Mouse (Mus musculus) adrenal gland, adult 18-20 months (tissue): ENCODE data around the gene Scd3. TPM values are rescaled to one million over a fixed set of nuclear protein-coding genes. Genes with fewer than 3 reads are reported as not detected.
"Not testable (repeated sequence)": the region's sequence is repeated elsewhere in the genome, so short reads cannot be mapped to it uniquely, and the experiment has no call there.

ENCODE experiments used
- DNase-seq, 2 experiments: peaks; one replicate each; pipeline ENCODE4 v3.0.0; 2021 to 2022; ENCODE audit warnings: low spot score in 2 of 2
- total RNA-seq, 2 experiments: library from RNA; stranded (reverse); gene quantifications; 1 replicate in 1 of 2; 2 replicates in 1 of 2; pipeline ENCODE4 v1.2.3; 2021

Scd3 gene
- total RNA-seq, 2 experiments from 2014 or later, result 0.22 TPM; not detected in 1

DNA sequence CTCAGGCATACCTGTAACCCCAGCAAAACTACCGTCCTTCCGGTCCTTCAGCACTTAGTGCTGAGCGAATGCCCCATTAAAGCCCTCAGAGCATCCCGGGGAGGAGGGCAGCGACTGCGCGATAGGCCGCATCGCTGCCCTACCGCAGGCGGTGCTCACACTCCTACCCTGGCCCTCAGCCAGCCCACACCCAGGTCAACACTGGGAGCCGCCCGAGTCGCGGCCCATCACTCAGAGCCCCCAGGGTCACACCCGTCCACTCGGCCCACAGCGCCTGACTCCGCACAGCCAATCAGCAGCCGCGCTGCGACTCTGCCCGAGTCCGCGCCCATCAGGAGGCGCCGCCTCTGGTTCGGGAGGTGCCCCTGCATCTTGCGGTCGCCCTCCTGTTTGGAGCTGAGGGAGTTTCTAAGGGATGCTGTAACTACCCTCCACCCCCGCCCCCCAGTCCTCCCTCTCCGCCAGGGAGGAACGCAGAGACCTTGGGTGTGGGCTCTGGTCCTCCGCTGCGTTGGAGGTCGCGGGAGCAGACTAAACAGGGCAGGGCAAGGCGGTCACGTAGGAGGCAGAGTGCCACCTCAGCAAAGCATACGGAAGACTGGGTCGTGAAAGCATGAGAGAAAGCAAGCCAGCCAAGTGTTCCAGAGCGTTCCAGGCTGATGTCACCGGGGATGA lies 63.9 kb downstream of the Scd3 start:
- DNase-seq, result peak; percentile 80 to 82

DNA sequence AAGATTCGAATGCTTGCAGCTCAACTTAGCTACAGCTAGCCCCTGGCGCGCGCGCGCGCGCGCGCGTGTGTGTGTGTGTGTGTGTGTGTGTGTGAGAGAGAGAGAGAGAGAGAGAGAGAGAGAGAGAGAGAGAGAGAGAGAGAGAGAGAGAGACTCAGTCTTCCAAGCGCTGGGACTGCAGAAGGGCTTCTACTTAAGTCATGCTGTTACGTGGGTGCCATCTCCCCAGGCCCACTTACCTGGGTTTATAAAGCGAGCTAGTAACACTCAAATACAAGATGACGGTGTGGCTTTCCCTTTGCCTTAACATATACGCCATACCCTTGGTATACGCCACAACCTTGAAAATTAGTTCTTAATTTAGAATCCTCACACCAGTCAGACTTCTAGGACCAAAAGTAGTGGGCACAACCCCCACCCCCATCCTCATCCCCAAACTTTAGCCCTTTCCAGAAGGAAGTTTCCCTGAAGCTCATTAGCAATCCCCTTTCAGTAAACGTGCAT lies 64.5 kb downstream of the Scd3 start:
- DNase-seq, result no peak

- DNase-seq, result no peak
These were observed 70.6 kb downstream of the Scd3 start for GRCm38 (mm10) chr19:44273711-44274110.

- no peak for DNase-seq
These were observed 71.4 kb downstream of the Scd3 start for GRCm38 (mm10) chr19:44274452-44274851.

- DNase-seq, result no peak
These were observed 72.3 kb downstream of the Scd3 start for GRCm38 (mm10) chr19:44275418-44275817.

DNA sequence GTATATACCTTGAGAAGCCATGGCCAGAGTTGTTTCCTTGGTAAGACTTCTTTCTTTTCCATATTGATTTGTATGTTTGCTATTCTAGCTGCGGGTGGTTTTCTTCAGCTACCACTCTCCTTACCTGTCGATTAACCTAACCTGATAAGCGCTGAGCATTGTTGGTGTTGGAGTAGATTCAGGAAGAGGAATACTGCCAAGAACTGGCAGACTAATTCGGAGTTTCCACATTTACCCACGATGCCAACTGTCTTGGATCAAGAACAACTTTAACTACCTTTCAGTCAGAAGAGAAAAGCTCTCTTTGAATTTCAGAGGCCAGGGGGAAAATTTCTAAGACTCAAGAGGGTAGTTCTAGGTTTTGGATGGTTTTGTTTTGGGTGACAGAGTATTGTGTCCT lies 73.8 kb downstream of the Scd3 start:
- no peak for DNase-seq

DNA sequence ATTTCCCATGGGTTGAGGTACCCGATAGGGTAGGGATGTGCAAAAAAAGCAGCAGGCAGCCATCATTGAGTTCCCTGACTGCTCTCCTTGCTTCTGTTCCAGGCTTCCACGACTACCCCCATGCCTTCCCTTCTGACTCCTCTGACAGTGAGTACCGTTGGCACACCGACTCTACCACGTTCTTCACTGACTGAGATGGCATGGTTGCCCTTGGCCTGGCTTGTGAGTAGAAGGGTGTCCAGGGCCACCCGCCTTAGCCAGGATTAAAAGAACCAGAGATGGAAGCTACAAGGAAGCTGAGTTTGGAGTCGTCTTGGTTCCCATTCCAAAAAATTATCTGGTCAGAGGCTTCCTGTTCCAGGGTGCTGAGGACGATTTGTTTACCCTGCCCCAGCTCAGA lies 74.9 kb downstream of the Scd3 start:
- DNase-seq, result no peak

DNA sequence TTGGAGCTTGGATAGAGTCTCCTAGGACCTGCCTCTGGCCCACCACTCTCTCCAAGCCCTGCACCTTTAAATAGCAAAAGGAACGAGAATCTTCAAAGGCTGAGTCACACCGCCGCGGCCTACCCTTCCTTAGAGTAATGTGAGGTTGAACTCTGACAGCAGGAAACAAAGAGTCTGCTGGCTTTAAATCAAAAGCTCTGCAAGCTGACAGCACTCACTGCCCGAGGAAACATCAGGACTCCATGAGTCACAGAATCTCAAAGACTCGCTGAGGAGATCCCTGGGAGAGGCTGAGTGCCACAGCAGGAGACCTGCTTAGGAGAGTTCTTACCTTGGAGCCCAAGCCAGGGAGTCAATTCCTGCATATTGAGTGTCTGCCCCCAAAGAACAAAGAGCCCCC lies 77.7 kb downstream of the Scd3 start:
- DNase-seq, result no peak

GRCm38 (mm10) chr19:44281825-44282447 lies 78.9 kb downstream of the Scd3 start:
- not testable (repeated sequence) for DNase-seq

DNA sequence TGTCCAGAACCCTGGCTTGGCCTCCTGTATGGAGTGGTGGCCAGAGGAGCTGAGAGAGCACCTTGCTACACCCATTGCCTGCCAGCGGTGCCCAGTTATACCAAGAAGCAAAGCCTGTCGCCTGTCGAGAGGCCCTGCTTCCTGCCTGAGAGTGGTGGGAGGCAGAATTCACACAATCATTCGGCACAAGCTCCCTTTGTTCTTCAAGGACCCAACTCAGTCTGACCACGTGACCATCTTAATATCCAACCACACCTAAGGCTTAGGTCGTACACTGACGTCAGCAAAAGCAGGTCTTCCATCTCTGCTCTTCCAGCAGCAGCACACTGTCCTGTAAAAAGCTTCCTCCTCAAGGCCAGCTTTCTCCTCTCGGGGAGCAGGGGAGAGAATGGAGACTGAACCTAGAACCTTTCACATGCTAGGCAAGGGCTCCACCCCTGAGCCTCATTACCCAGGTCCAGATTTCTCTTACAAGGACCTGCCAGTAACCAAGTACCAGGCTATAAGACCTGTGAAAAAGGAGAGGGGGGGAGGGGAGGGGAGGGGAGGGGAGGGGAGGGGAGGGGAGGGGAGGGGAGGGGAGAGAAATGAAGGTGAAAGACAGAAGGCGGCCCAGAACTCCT lies 79.6 kb downstream of the Scd3 start:
- DNase-seq, result no peak

DNA sequence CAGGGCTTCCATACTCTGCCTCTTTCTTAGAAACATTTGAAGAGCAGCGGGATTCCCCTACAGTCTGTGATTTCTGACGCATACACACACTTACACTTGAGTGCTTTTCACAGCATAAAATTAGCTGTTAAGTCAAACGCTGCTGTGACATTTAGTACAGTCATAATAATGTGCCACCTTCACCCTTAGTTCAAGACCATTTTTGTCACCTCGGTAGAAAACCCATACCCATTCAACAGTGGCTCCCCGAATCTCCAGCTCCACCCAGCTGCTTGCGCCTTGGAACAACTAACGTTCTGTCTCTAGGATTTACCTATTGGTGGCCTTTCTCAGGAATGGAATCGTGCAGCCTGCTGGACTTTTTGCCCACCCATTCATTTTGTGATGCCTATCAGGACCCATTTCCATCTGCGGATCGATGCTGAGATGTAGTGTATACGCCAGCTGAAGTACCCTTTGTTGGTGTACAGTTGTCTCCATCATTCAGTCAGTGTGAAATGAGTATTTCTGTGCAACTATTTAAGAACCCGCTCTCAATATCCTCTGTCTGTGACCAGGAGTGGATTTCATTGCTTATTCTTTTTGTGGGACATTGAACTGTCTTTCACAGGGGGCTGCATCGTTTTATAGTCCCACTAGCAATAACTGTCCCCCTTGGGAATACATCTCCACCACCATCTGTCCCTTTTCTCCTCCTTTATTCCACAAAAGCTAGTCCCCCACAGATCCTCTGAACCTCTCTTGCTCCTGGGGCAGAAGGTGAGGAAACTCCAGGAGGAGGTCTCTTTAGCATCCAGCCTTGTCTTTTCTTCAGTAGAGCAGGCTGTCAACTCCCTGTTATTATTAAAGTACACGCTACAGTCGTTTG lies 80.3 kb downstream of the Scd3 start:
- no peak for DNase-seq

GRCm38 (mm10) chr19:44284025-44284695 lies 81.1 kb downstream of the Scd3 start:
- DNase-seq, result peak; percentile 74 to 80

- DNase-seq, result no peak
These were observed 81.7 kb downstream of the Scd3 start for GRCm38 (mm10) chr19:44284723-44285122.

- DNase-seq, result no peak
These were observed 82.5 kb downstream of the Scd3 start for GRCm38 (mm10) chr19:44285554-44285953.

GRCm38 (mm10) chr19:44286109-44286508 lies 83.0 kb downstream of the Scd3 start:
- no peak for DNase-seq

- no peak for DNase-seq
These were observed 84.5 kb downstream of the Scd3 start for GRCm38 (mm10) chr19:44287415-44288110.

- no peak for DNase-seq
These were observed 89.0 kb downstream of the Scd3 start for GRCm38 (mm10) chr19:44292083-44292482.

GRCm38 (mm10) chr19:44292483-44292882 lies 89.4 kb downstream of the Scd3 start:
- no peak for DNase-seq

DNA sequence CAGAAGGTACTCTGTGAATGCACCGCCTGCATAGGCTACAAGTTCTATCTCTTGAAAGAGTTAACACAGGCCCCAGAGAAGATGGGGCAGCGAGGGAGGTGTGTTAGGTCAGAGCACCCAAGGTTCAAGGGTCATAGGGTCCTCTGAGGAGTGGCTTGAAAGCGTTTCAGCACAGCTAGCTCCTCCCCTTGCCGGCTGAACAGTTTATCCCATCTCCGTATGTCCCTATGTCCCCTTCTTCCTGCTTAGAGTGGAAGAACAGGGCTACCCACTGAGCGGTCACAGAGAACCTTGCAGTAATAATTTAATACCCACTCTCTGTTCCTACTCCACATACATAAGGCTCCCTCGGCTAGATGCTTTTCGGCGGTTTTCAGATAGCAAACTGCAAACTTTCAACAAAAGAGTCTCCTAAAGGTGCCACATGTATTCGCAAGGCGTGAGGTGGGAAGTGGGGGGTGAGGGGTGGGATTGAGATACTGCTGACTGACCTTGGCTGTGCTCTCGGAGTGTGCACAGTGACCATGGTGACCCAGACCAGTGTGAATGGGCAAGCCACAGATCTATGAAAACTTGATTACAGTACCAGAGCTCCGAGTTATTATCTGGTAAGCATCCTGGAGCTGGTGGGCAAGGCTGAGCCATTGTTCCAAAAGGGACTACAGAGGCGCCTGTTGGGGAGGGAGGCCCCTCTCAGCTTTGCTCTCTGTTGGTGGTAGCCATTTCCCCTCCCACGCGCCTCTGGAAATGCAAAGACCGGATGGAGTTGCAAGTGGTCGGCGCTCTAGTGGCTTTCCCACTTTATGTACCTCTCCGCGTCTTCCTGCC lies 90.1 kb downstream of the Scd3 start, which contains the start of gene Scd2:
Gene Scd2 (plus strand): TSS at position 734 of the 828 bp plus-strand sequence.
- DNase-seq, result no peak
